Mouse (Mus musculus) limb, embryonic 14.5 days (tissue): ENCODE data around the gene Stim1. TPM values are rescaled to one million over a fixed set of nuclear protein-coding genes. Genes with fewer than 3 reads are reported as not detected.

ENCODE experiments used
- ATAC-seq: fragments of 200-750 bp; cut with Nextera tagmentation; 2 replicates; pipeline ENCODE4 v1.8.0; 2017; ENCODE audit warnings: low read depth, moderate number of reproducible peaks, moderate TSS enrichment; ENCODE audit not compliant: low FRiP score
- DNase-seq: peaks from one replicate; pipeline ENCODE4 v3.0.0-alpha.2; 2015; ENCODE audit warnings: low spot score
- H3K27ac ChIP-seq: fragments of 300-500 bp; sonication (generic); replicated peaks from 2 replicates; pipeline ENCODE4 v1.5.1; 2014; ENCODE audit warnings: low read depth, mild to moderate bottlenecking, low read length, moderate library complexity, mixed read lengths
- H3K27me3 ChIP-seq: fragments of 300-500 bp; sonication (generic); 2 replicates; pipeline ENCODE4 v1.6.1; 2014; ENCODE audit warnings: low read length, mixed read lengths; ENCODE audit not compliant: control insufficient read depth, insufficient read depth
- H3K36me3 ChIP-seq: fragments of 300-500 bp; sonication (generic); 2 replicates; pipeline ENCODE4 v1.6.1; 2014; ENCODE audit warnings: mild to moderate bottlenecking, low read length, moderate library complexity, mixed read lengths; ENCODE audit not compliant: control insufficient read depth, insufficient read depth
- H3K4me1 ChIP-seq: fragments of 300-500 bp; sonication (generic); 2 replicates; pipeline ENCODE4 v1.6.1; 2014; ENCODE audit warnings: antibody characterized with exemption, low read length, mixed read lengths; ENCODE audit not compliant: control insufficient read depth, insufficient read depth
- H3K4me2 ChIP-seq: fragments of 300-500 bp; sonication (generic); replicated peaks from 2 replicates; pipeline ENCODE4 v1.6.1; 2014; ENCODE audit warnings: low read depth, mild to moderate bottlenecking, low read length, moderate library complexity; ENCODE audit not compliant: severe bottlenecking
- H3K4me3 ChIP-seq: fragments of 300-500 bp; sonication (generic); replicated peaks from 2 replicates; pipeline ENCODE4 v1.5.1; 2014; ENCODE audit warnings: low read length
- H3K9ac ChIP-seq: fragments of 300-500 bp; sonication (generic); 2 replicates; pipeline ENCODE4 v1.6.1; 2014; ENCODE audit warnings: mild to moderate bottlenecking, low read depth, low read length, moderate library complexity; ENCODE audit not compliant: severe bottlenecking
- H3K9me3 ChIP-seq: fragments of 300-500 bp; sonication (generic); 2 replicates; pipeline ENCODE4 v1.6.1; 2016; ENCODE audit warnings: low read length; ENCODE audit not compliant: control insufficient read depth
- POLR2A ChIP-seq: fragments of 200-500 bp; IDR thresholded peaks from 2 replicates; pipeline ENCODE4 v1.8.0; 2012; ENCODE audit warnings: inconsistent platforms, mild to moderate bottlenecking, moderate library complexity, borderline replicate concordance; ENCODE audit not compliant: insufficient read depth, insufficient read length; ENCODE audit errors: extremely low read depth
- WGBS: fragments of 180-500 bp; shearing (Covaris S2); extraction: QIAGEN DNeasy Blood & Tissue Kit; methylation state at CpG from one replicate; pipeline ENCODE4 v1.1.7; 2014; 5-methylcytosine and 5-hydroxymethylcytosine counted together
- polyA plus RNA-seq, 2 experiments: library from polyadenylated mRNA; depleted of rRNA in 1 of 2; stranded (reverse) in 1 of 2; unstranded in 1 of 2; fragments of >200 nt; fragmentation: Nextera tagmentation in 1 of 2; extraction: Ambion mirVana in 1 of 2; gene quantifications; 2 replicates each; pipeline versions ENCODE4 v1.2.1 to v1.2.3; 2012 to 2014

Stim1 gene
- polyA plus RNA-seq, 2 experiments, result 27.7 to 49.1 TPM

- WGBS, result 83% methylated on average over 4 of the region's 4 CpGs
- no peak for TF ChIP-seq POLR2A
- Histone ChIP-seq H3K36me3 (no peaks in the 10 kb centered on the region), H3K4me1 (peaks cover 5% of the 10 kb centered on the region; the same call in 1 of the 2 replicates), H3K4me2 (no peak overlapping the region), H3K9ac (no peak overlapping the region), H3K27me3 (no peaks in the 10 kb centered on the region), H3K9me3 (no peaks in the 10 kb centered on the region), H3K27ac (no peak overlapping the region), H3K4me3 (no peak overlapping the region)
- no peak for ATAC-seq
- DNase-seq, result no peak
Observed at GRCm38 (mm10) chr7:102312840-102313534, 45.4 kb downstream of the Stim1 start.

GRCm38 (mm10) chr7:102313535-102313863 lies 45.9 kb downstream of the Stim1 start:
- Histone ChIP-seq H3K9me3 (no peaks in the 10 kb centered on the region), H3K4me2 (no peak overlapping the region), H3K27ac (no peak overlapping the region), H3K27me3 (no peaks in the 10 kb centered on the region), H3K36me3 (no peaks in the 10 kb centered on the region), H3K9ac (no peak overlapping the region), H3K4me3 (no peak overlapping the region), H3K4me1 (peaks cover 5% of the 10 kb centered on the region; the same call in 1 of the 2 replicates)
- DNase-seq (no peak), ATAC-seq (no peak)
- TF ChIP-seq POLR2A, result no peak
- WGBS, result 76% methylated on average over 2 of the region's 2 CpGs

- no peak for DNase-seq
- H3K4me3 ChIP-seq, result no peak overlapping the region
- no peaks in the 10 kb centered on the region for H3K36me3 ChIP-seq
- H3K27ac ChIP-seq, result no peak overlapping the region
- no peak for ATAC-seq
- WGBS, result 66% methylated on average over 1 of the region's 1 CpGs
- H3K9ac ChIP-seq, result no peak overlapping the region
- H3K4me2 ChIP-seq, result no peak overlapping the region
- no peaks in the 10 kb centered on the region for H3K9me3 ChIP-seq
- no peak for TF ChIP-seq POLR2A
- no peaks in the 10 kb centered on the region for H3K27me3 ChIP-seq
- peaks cover 5% of the 10 kb centered on the region; the same call in 1 of the 2 replicates for H3K4me1 ChIP-seq
Observed at GRCm38 (mm10) chr7:102314107-102314506, 46.5 kb downstream of the Stim1 start.

- no peaks in the 10 kb centered on the region for H3K27me3 ChIP-seq
- no peak overlapping the region for H3K4me3 ChIP-seq
- H3K9me3 ChIP-seq, result no peaks in the 10 kb centered on the region
- no peaks in the 10 kb centered on the region for H3K36me3 ChIP-seq
- no peak overlapping the region for H3K4me2 ChIP-seq
- no peak for TF ChIP-seq POLR2A
- H3K9ac ChIP-seq, result no peak overlapping the region
- no peak for DNase-seq
- ATAC-seq, result no peak
- no peak overlapping the region for H3K27ac ChIP-seq
- H3K4me1 ChIP-seq, result peaks cover 5% of the 10 kb centered on the region; the same call in 1 of the 2 replicates
Observed at GRCm38 (mm10) chr7:102314908-102315307, 47.3 kb downstream of the Stim1 start.

GRCm38 (mm10) chr7:102315435-102315834 lies 47.8 kb downstream of the Stim1 start:
- no peak overlapping the region for H3K27ac ChIP-seq
- H3K27me3 ChIP-seq, result no peaks in the 10 kb centered on the region
- no peak overlapping the region for H3K9ac ChIP-seq
- TF ChIP-seq POLR2A, result no peak
- DNase-seq (no peak), ATAC-seq (no peak)
- WGBS, result 46% methylated on average over 7 of the region's 7 CpGs
- no peak overlapping the region for H3K4me2 ChIP-seq
- H3K4me3 ChIP-seq, result no peak overlapping the region
- peaks cover 5% of the 10 kb centered on the region; the same call in 1 of the 2 replicates for H3K4me1 ChIP-seq
- H3K36me3 ChIP-seq, result no peaks in the 10 kb centered on the region
- no peaks in the 10 kb centered on the region for H3K9me3 ChIP-seq
